Mouse (Mus musculus) G1E (cell line): ENCODE results near the gene Dnajc13.

Source experiments
- CTCF ChIP-seq: IDR thresholded peaks from 2 replicates; pipeline ENCODE4 v1.5.1; 2012; ENCODE audit warnings: low read depth, low read length, inconsistent platforms, mixed read lengths
- GATA1 ChIP-seq: IDR thresholded peaks from 2 replicates; pipeline ENCODE4 v1.6.1; 2012; ENCODE audit warnings: borderline replicate concordance, low read length, inconsistent platforms, mixed read lengths
- POLR2AphosphoS5 ChIP-seq: IDR thresholded peaks from 2 replicates; pipeline ENCODE4 v1.6.1; 2012; ENCODE audit warnings: low read depth, low read length, inconsistent platforms; ENCODE audit not compliant: insufficient replicate concordance
- TAL1 ChIP-seq: conservative IDR thresholded peaks from 2 replicates; pipeline ENCODE4 v1.6.1; 2012; ENCODE audit warnings: low read depth, low read length, inconsistent platforms, mixed read lengths

DNA sequence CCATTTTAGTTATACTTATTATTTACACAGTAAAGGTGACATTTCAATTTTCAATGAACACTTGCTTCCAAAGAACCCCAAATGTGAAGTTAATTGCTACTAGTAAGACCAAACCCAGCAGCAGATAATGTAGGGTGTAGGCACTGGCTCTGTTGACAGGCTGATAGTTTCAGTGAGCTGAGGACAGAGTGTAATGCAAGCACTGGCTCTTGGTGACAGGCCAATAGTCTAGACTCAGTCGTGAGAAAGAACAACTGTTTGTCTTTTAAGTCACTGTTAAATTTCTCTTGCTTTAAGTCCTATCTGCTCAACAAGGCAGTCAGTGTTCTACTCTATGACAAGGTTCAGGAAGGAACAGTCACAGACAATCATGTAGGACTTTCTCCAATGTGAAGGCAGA, 69.4 kb downstream of the Dnajc13 start:
- TF ChIP-seq CTCF (no peak), TAL1 (no peak), GATA1 (no peak), POLR2AphosphoS5 (no peak)
